Mouse (Mus musculus): ENCODE results near the gene Ap3b1.
A peak's percentile ranks its signal among the peaks of the same experiment; 100 is the strongest.

Gene Ap3b1

GRCm38 (mm10) chr13:94454131-94454530, 95.4 kb downstream of the Ap3b1 start:
- no peak for DNase-seq (ENCODE audit: low spot score)

GRCm38 (mm10) chr13:94459143-94459542, 100.4 kb downstream of the Ap3b1 start:
- DNase-seq (ENCODE audit: low spot score): no peak

GRCm38 (mm10) chr13:94464221-94464620, 105.5 kb downstream of the Ap3b1 start:
- peak; percentile 20 for DNase-seq (ENCODE audit: low spot score)

GRCm38 (mm10) chr13:94468551-94468950, 109.8 kb downstream of the Ap3b1 start:
- no peak for DNase-seq (ENCODE audit: low spot score)

- no peak for DNase-seq (ENCODE audit: low spot score)
Measured at GRCm38 (mm10) chr13:94471009-94471672, 112.4 kb downstream of the Ap3b1 start.

GRCm38 (mm10) chr13:94476208-94476607, 117.4 kb downstream of the Ap3b1 start:
- no peak for DNase-seq (ENCODE audit: low spot score)

- no peak for DNase-seq (ENCODE audit: low spot score)
Measured at GRCm38 (mm10) chr13:94480256-94480655, 121.5 kb downstream of the Ap3b1 start.

GRCm38 (mm10) chr13:94490684-94491083, 131.9 kb downstream of the Ap3b1 start:
- DNase-seq (ENCODE audit: low spot score): no peak

GRCm38 (mm10) chr13:94491159-94491558, 132.4 kb downstream of the Ap3b1 start:
- DNase-seq (ENCODE audit: low spot score): no peak

- no peak for DNase-seq (ENCODE audit: low spot score)
Measured at GRCm38 (mm10) chr13:94497521-94497920, 138.8 kb downstream of the Ap3b1 start.

- no peak for DNase-seq (ENCODE audit: low spot score)
Measured at GRCm38 (mm10) chr13:94506411-94506810, 147.7 kb downstream of the Ap3b1 start.

GRCm38 (mm10) chr13:94508344-94508743, 149.6 kb downstream of the Ap3b1 start:
- DNase-seq (ENCODE audit: low spot score): no peak

- no peak for DNase-seq (ENCODE audit: low spot score)
Measured at GRCm38 (mm10) chr13:94513157-94513767, 154.5 kb downstream of the Ap3b1 start.

- DNase-seq (ENCODE audit: low spot score): no peak
Measured at GRCm38 (mm10) chr13:94513898-94514297, 155.1 kb downstream of the Ap3b1 start.

- DNase-seq (ENCODE audit: low spot score): no peak
Measured at GRCm38 (mm10) chr13:94514992-94515391, 156.2 kb downstream of the Ap3b1 start.

GRCm38 (mm10) chr13:94516532-94516931, 157.8 kb downstream of the Ap3b1 start:
- DNase-seq (ENCODE audit: low spot score): no peak

- DNase-seq (ENCODE audit: low spot score): no peak
Measured at GRCm38 (mm10) chr13:94518176-94518575, 159.4 kb downstream of the Ap3b1 start.

- DNase-seq (ENCODE audit: low spot score): no peak
Measured at GRCm38 (mm10) chr13:94519276-94519675, 160.5 kb downstream of the Ap3b1 start.

GRCm38 (mm10) chr13:94523213-94523612, 164.5 kb downstream of the Ap3b1 start:
- no peak for DNase-seq (ENCODE audit: low spot score)

GRCm38 (mm10) chr13:94524669-94525238, 166.0 kb downstream of the Ap3b1 start:
- DNase-seq (ENCODE audit: low spot score): no peak

- no peak for DNase-seq (ENCODE audit: low spot score)
Measured at GRCm38 (mm10) chr13:94529138-94529537, 170.4 kb downstream of the Ap3b1 start.

- no peak for DNase-seq (ENCODE audit: low spot score)
Measured at GRCm38 (mm10) chr13:94533516-94533915, 174.8 kb downstream of the Ap3b1 start.

GRCm38 (mm10) chr13:94537336-94537735, 178.6 kb downstream of the Ap3b1 start:
- DNase-seq (ENCODE audit: low spot score): no peak

Data from MN1 (cell line).